Mouse (Mus musculus) forebrain, embryonic 16.5 days (tissue): ENCODE data around the gene Prmt7. TPM values are rescaled to one million over a fixed set of nuclear protein-coding genes. Genes with fewer than 3 reads are reported as not detected.

Experiments used
- ATAC-seq: fragments of 200-750 bp; cut with Nextera tagmentation; 2 replicates; pipeline ENCODE4 v1.8.0; 2017; ENCODE audit warnings: mild to moderate bottlenecking, moderate library complexity
- H3K27ac ChIP-seq: fragments of 300-500 bp; sonication (generic); 2 replicates; pipeline ENCODE4 v1.5.1; 2014; ENCODE audit warnings: low read length, control low read depth
- H3K27me3 ChIP-seq: fragments of 300-500 bp; sonication (generic); replicated peaks from 2 replicates; pipeline ENCODE4 v1.6.1; 2014; ENCODE audit warnings: low read length; ENCODE audit not compliant: control insufficient read depth, insufficient read depth
- H3K36me3 ChIP-seq: fragments of 300-500 bp; sonication (generic); 2 replicates; pipeline ENCODE4 v1.6.1; 2014; ENCODE audit not compliant: control insufficient read depth, insufficient read depth
- H3K4me1 ChIP-seq: fragments of 300-500 bp; sonication (generic); replicated peaks from 2 replicates; pipeline ENCODE4 v1.6.1; 2014; ENCODE audit warnings: low read length; ENCODE audit not compliant: control insufficient read depth, insufficient read depth
- H3K4me2 ChIP-seq: fragments of 300-500 bp; sonication (generic); 2 replicates; pipeline ENCODE4 v1.6.1; 2014; ENCODE audit warnings: mild to moderate bottlenecking, low read length, control low read depth
- H3K4me3 ChIP-seq: fragments of 300-500 bp; sonication (generic); replicated peaks from 2 replicates; pipeline ENCODE4 v1.5.1; 2014; ENCODE audit warnings: mild to moderate bottlenecking, low read length, control low read depth
- H3K9ac ChIP-seq: fragments of 300-500 bp; sonication (generic); replicated peaks from 2 replicates; pipeline ENCODE4 v1.6.1; 2014; ENCODE audit warnings: low read depth, low read length, control low read depth
- H3K9me3 ChIP-seq: fragments of 300-500 bp; sonication (generic); 2 replicates; pipeline ENCODE4 v1.6.1; 2016; ENCODE audit warnings: low read length; ENCODE audit not compliant: control insufficient read depth
- WGBS: fragments of 180-500 bp; shearing (Covaris S2); extraction: QIAGEN DNeasy Blood & Tissue Kit; methylation state at CpG from one replicate; pipeline ENCODE4 v1.1.7; 2014; 5-methylcytosine and 5-hydroxymethylcytosine counted together
- polyA plus RNA-seq: library from polyadenylated mRNA; unstranded; fragments of >200 nt; fragmentation: Nextera tagmentation; extraction: Ambion mirVana; gene quantifications from 2 replicates; pipeline ENCODE4 v1.2.1, GENCODE M21; 2015

Gene Prmt7
- polyA plus RNA-seq, 1 experiment from 2014 or later: 55.3 TPM

GRCm38 (mm10) chr8:106292484-106293396 lies 82.0 kb downstream of the Prmt7 start:
- no peaks in the 10 kb centered on the region for H3K4me1 ChIP-seq
- H3K27ac ChIP-seq: no peak overlapping the region
- no peak for ATAC-seq
- H3K4me3 ChIP-seq: no peak overlapping the region
- WGBS: 66% methylated on average over 20 of the region's 20 CpGs
- H3K36me3 ChIP-seq: no peaks in the 10 kb centered on the region
- H3K9ac ChIP-seq: no peak overlapping the region
- H3K4me2 ChIP-seq: no peak overlapping the region
- H3K9me3 ChIP-seq: no peaks in the 10 kb centered on the region
- H3K27me3 ChIP-seq: no peaks in the 10 kb centered on the region

DNA sequence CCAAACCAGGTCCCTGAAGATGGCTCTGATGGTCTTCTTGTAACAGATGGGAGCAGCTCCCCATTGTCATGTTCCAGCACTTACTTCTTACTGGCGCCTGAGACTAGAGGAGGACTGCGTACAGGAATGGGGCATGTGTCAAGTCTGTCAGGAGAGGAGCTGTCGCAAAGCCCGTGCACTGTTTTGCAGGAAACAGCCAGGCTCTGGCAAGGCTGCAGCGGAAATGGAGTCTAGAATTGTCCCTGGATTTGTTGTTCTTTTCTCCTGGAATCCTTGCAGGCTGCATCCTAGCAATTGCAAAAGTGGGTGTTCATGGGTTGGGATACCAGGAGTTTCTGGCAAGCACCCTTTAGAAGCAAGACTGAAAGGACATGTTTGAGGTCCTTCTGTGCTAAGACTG lies 87.5 kb downstream of the Prmt7 start:
- Histone ChIP-seq H3K4me1 (peaks cover 10% of the 10 kb centered on the region), H3K36me3 (no peaks in the 10 kb centered on the region), H3K4me2 (no peak overlapping the region), H3K9ac (no peak overlapping the region), H3K4me3 (no peak overlapping the region), H3K27me3 (no peaks in the 10 kb centered on the region), H3K9me3 (no peaks in the 10 kb centered on the region), H3K27ac (no peak overlapping the region)
- 76% methylated on average over 5 of the region's 5 CpGs for WGBS
- no peak for ATAC-seq

DNA sequence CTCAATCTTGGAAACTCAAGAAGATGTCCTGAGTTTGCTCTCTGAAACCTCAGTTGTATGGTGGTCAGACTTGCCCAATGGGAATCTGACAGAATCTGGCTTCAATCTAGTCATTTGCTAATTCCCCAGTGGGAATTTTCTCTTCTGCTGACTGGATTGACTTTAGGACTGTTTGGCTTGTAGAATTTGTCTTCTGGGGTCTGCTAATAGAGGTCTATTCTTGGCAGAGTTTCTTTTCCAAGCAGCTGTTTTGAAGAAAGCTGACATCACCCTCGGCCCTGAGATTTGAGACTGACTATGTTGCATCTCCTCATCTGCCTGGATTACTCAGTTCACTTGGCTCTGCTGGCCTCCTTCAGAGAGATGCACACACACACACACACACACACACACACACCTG lies 88.1 kb downstream of the Prmt7 start:
- H3K27me3 ChIP-seq: no peaks in the 10 kb centered on the region
- 88% methylated on average over 1 of the region's 1 CpGs for WGBS
- no peak overlapping the region for H3K4me2 ChIP-seq
- no peak for ATAC-seq
- H3K9ac ChIP-seq: no peak overlapping the region
- H3K36me3 ChIP-seq: no peaks in the 10 kb centered on the region
- H3K9me3 ChIP-seq: no peaks in the 10 kb centered on the region
- H3K4me3 ChIP-seq: no peak overlapping the region
- peaks cover 10% of the 10 kb centered on the region for H3K4me1 ChIP-seq
- H3K27ac ChIP-seq: no peak overlapping the region

- WGBS: 86% methylated on average over 3 of the region's 3 CpGs
- Histone ChIP-seq H3K4me1 (peaks cover 10% of the 10 kb centered on the region), H3K4me2 (no peak overlapping the region), H3K4me3 (no peak overlapping the region), H3K27ac (no peak overlapping the region), H3K36me3 (no peaks in the 10 kb centered on the region), H3K27me3 (no peaks in the 10 kb centered on the region), H3K9ac (no peak overlapping the region), H3K9me3 (no peaks in the 10 kb centered on the region)
- no peak for ATAC-seq
These were observed 89.0 kb downstream of the Prmt7 start for GRCm38 (mm10) chr8:106299686-106300085.

- Histone ChIP-seq H3K36me3 (no peaks in the 10 kb centered on the region), H3K9me3 (no peaks in the 10 kb centered on the region), H3K4me3 (no peak overlapping the region), H3K9ac (peak overlapping the region; percentile 11; the same call in 1 of the 2 replicates), H3K27me3 (no peaks in the 10 kb centered on the region), H3K4me2 (peak overlapping the region; percentile 11; the same call in 1 of the 2 replicates), H3K4me1 (peaks cover 10% of the 10 kb centered on the region), H3K27ac (peak overlapping the region; percentile 45)
- 42% methylated on average over 9 of the region's 9 CpGs for WGBS
- ATAC-seq: peak; percentile 86
These were observed 90.3 kb downstream of the Prmt7 start for GRCm38 (mm10) chr8:106300739-106301715.

Other genes with a start within 250 kb of the Prmt7 start
- 12.5 and 13.9 TPM in 2 replicates for gene Slc12a4, start 244.8 kb upstream of the Prmt7 start, polyA plus RNA-seq
- gene Dpep3, start 231.5 kb upstream of the Prmt7 start, polyA plus RNA-seq: not detected in 2 replicates
- 22.3 and 25.8 TPM in 2 replicates for gene Dus2, start 219.6 kb upstream of the Prmt7 start, polyA plus RNA-seq
- not detected in 2 replicates for gene Dpep2nb, start 205.0 kb upstream of the Prmt7 start, polyA plus RNA-seq
- gene Ddx28, start 199.1 kb upstream of the Prmt7 start, polyA plus RNA-seq: 20.3 and 22.8 TPM in 2 replicates
- 3.2 and 5.3 TPM in 2 replicates for gene Nfatc3, start 152.1 kb upstream of the Prmt7 start, polyA plus RNA-seq
- gene Esrp2, start 74.0 kb upstream of the Prmt7 start, polyA plus RNA-seq: 0.37 and 0.42 TPM in 2 replicates
- gene Pla2g15, start 60.5 kb upstream of the Prmt7 start, polyA plus RNA-seq: 18.2 and 20.6 TPM in 2 replicates
- gene Slc7a6, start 42.1 kb upstream of the Prmt7 start, polyA plus RNA-seq: 49.3 and 58.4 TPM in 2 replicates
- gene Slc7a6os, start within 50 bp of the Prmt7 start, polyA plus RNA-seq: 37.7 and 40.8 TPM in 2 replicates
- gene Smpd3, start 127.1 kb downstream of the Prmt7 start, polyA plus RNA-seq: 57.2 and 64.8 TPM in 2 replicates
- gene Zfp90, start 204.4 kb downstream of the Prmt7 start, polyA plus RNA-seq: 59.2 and 61.3 TPM in 2 replicates